In the genomic region with DNA sequence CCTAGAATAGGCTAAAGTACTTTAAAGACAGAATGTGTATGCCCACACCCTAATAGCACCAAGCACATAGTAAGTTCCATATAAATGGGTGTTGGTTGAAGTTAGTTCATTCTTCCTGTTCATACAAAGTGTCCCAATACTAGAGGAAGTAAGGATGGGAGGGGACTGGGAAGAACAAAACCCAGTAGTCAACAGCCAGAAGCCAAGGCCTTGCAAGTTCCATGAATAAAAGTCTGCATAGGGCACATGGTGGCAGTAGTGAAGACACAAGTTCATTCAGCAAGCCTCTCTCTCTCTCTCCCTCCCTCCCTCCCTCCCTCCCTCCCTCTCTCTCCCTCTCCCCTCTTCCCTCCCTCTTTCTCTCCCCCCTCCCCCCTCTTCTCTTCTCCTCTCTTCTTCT, we compare ENCODE assay signal across 13 mouse cellular contexts.
"Had no signal": no experiment of that assay in that cellular context is flagged by ENCODE, and none has a peak within 500 bp of the region (broad histone marks: within the 10 kb centered on the region; RNA-seq: fewer than 3 reads in every experiment).

No protein-coding gene starts in this region.

- H3K4me2 ChIP-seq: limb, embryonic 13.5 days; liver, embryonic 15.5 days; midbrain, embryonic 15.5 days; neural tube, embryonic 13.5 days; stomach, embryonic 15.5 days had no signal

- DNase-seq: kidney, postnatal 25 days; layer of hippocampus, adult 9-11 months; left cerebral cortex, postnatal 4 days; lung, adult 2 months; lung, postnatal 10 days; retina, postnatal 1 day had no signal

- H3K9ac ChIP-seq: limb, embryonic 13.5 days; liver, embryonic 15.5 days; midbrain, embryonic 15.5 days; neural tube, embryonic 13.5 days; stomach, embryonic 15.5 days had no signal

- H3K4me3 ChIP-seq: limb, embryonic 13.5 days; liver, embryonic 15.5 days; midbrain, embryonic 15.5 days; neural tube, embryonic 13.5 days; stomach, embryonic 15.5 days had no signal

- ATAC-seq: intestine, postnatal 0 days; midbrain, embryonic 15.5 days had no signal

- H3K27ac ChIP-seq: limb, embryonic 13.5 days; liver, embryonic 15.5 days; macrophage; midbrain, embryonic 15.5 days; neural tube, embryonic 13.5 days had no signal

- H3K4me1 ChIP-seq: stomach, embryonic 15.5 days had no signal

- H3K9me3 ChIP-seq: limb, embryonic 13.5 days; liver, embryonic 15.5 days; midbrain, embryonic 15.5 days; neural tube, embryonic 13.5 days; stomach, embryonic 15.5 days had no signal

- H3K36me3 ChIP-seq: limb, embryonic 13.5 days; liver, embryonic 15.5 days; midbrain, embryonic 15.5 days; neural tube, embryonic 13.5 days; stomach, embryonic 15.5 days had no signal

- H3K27me3 ChIP-seq: limb, embryonic 13.5 days; liver, embryonic 15.5 days; midbrain, embryonic 15.5 days; neural tube, embryonic 13.5 days; stomach, embryonic 15.5 days had no signal
